Mouse (Mus musculus) limb, embryonic 14.5 days (tissue): ENCODE data around the gene Mb. TPM values are rescaled to one million over a fixed set of nuclear protein-coding genes. Genes with fewer than 3 reads are reported as not detected.
"Not testable (repeated sequence)": the region's sequence is repeated elsewhere in the genome, so short reads cannot be mapped to it uniquely, and the experiment has no call there.

Experiments
- ATAC-seq: fragments of 200-750 bp; cut with Nextera tagmentation; 2 replicates; pipeline ENCODE4 v1.8.0; 2017; ENCODE audit warnings: low read depth, moderate number of reproducible peaks, moderate TSS enrichment; ENCODE audit not compliant: low FRiP score
- DNase-seq: peaks from one replicate; pipeline ENCODE4 v3.0.0-alpha.2; 2015; ENCODE audit warnings: low spot score
- H3K27ac ChIP-seq: fragments of 300-500 bp; sonication (generic); replicated peaks from 2 replicates; pipeline ENCODE4 v1.5.1; 2014; ENCODE audit warnings: low read depth, mild to moderate bottlenecking, low read length, moderate library complexity, mixed read lengths
- H3K27me3 ChIP-seq: fragments of 300-500 bp; sonication (generic); 2 replicates; pipeline ENCODE4 v1.6.1; 2014; ENCODE audit warnings: low read length, mixed read lengths; ENCODE audit not compliant: control insufficient read depth, insufficient read depth
- H3K36me3 ChIP-seq: fragments of 300-500 bp; sonication (generic); 2 replicates; pipeline ENCODE4 v1.6.1; 2014; ENCODE audit warnings: mild to moderate bottlenecking, low read length, moderate library complexity, mixed read lengths; ENCODE audit not compliant: control insufficient read depth, insufficient read depth
- H3K4me1 ChIP-seq: fragments of 300-500 bp; sonication (generic); 2 replicates; pipeline ENCODE4 v1.6.1; 2014; ENCODE audit warnings: antibody characterized with exemption, low read length, mixed read lengths; ENCODE audit not compliant: control insufficient read depth, insufficient read depth
- H3K4me2 ChIP-seq: fragments of 300-500 bp; sonication (generic); replicated peaks from 2 replicates; pipeline ENCODE4 v1.6.1; 2014; ENCODE audit warnings: low read depth, mild to moderate bottlenecking, low read length, moderate library complexity; ENCODE audit not compliant: severe bottlenecking
- H3K4me3 ChIP-seq: fragments of 300-500 bp; sonication (generic); replicated peaks from 2 replicates; pipeline ENCODE4 v1.5.1; 2014; ENCODE audit warnings: low read length
- H3K9ac ChIP-seq: fragments of 300-500 bp; sonication (generic); 2 replicates; pipeline ENCODE4 v1.6.1; 2014; ENCODE audit warnings: mild to moderate bottlenecking, low read depth, low read length, moderate library complexity; ENCODE audit not compliant: severe bottlenecking
- H3K9me3 ChIP-seq: fragments of 300-500 bp; sonication (generic); 2 replicates; pipeline ENCODE4 v1.6.1; 2016; ENCODE audit warnings: low read length; ENCODE audit not compliant: control insufficient read depth
- POLR2A ChIP-seq: fragments of 200-500 bp; IDR thresholded peaks from 2 replicates; pipeline ENCODE4 v1.8.0; 2012; ENCODE audit warnings: inconsistent platforms, mild to moderate bottlenecking, moderate library complexity, borderline replicate concordance; ENCODE audit not compliant: insufficient read depth, insufficient read length; ENCODE audit errors: extremely low read depth
- WGBS: fragments of 180-500 bp; shearing (Covaris S2); extraction: QIAGEN DNeasy Blood & Tissue Kit; methylation state at CpG from one replicate; pipeline ENCODE4 v1.1.7; 2014; 5-methylcytosine and 5-hydroxymethylcytosine counted together
- polyA plus RNA-seq, 2 experiments: library from polyadenylated mRNA; depleted of rRNA in 1 of 2; stranded (reverse) in 1 of 2; unstranded in 1 of 2; fragments of >200 nt; fragmentation: Nextera tagmentation in 1 of 2; extraction: Ambion mirVana in 1 of 2; gene quantifications; 2 replicates each; pipeline versions ENCODE4 v1.2.1 to v1.2.3; 2012 to 2014

Gene Mb
- polyA plus RNA-seq, 2 experiments: 10.4 to 12.0 TPM

- WGBS: 86% methylated on average over 6 of the region's 6 CpGs
- Histone ChIP-seq H3K27me3 (no peaks in the 10 kb centered on the region), H3K9ac (no peak overlapping the region), H3K4me1 (0 out of 2 replicates have a peak, but pooled peaks cover 3% of the 10 kb centered on the region), H3K27ac (no peak overlapping the region), H3K36me3 (no peaks in the 10 kb centered on the region), H3K4me2 (no peak overlapping the region), H3K4me3 (no peak overlapping the region), H3K9me3 (no peaks in the 10 kb centered on the region)
- DNase-seq (no peak), ATAC-seq (no peak)
- no peak for TF ChIP-seq POLR2A
Observed at GRCm38 (mm10) chr15:77066233-77066632, 15.8 kb upstream of the Mb start.

- H3K4me2 ChIP-seq: no peak overlapping the region
- WGBS: 87% methylated on average over 6 of the region's 6 CpGs
- H3K27ac ChIP-seq: no peak overlapping the region
- H3K4me1 ChIP-seq: no peaks in the 10 kb centered on the region
- no peak for TF ChIP-seq POLR2A
- ATAC-seq (no peak), DNase-seq (no peak)
- H3K27me3 ChIP-seq: no peaks in the 10 kb centered on the region
- no peaks in the 10 kb centered on the region for H3K36me3 ChIP-seq
- H3K9ac ChIP-seq: no peak overlapping the region
- H3K4me3 ChIP-seq: no peak overlapping the region
- H3K9me3 ChIP-seq: no peaks in the 10 kb centered on the region
Observed at GRCm38 (mm10) chr15:77065259-77065852, 14.9 kb upstream of the Mb start.

GRCm38 (mm10) chr15:77062746-77063145, 12.3 kb upstream of the Mb start:
- no peak for DNase-seq
- TF ChIP-seq POLR2A: no peak
- H3K9me3 ChIP-seq: 0 out of 2 replicates have a peak, but pooled peaks cover 3% of the 10 kb centered on the region
- H3K27ac ChIP-seq: no peak overlapping the region
- no peak overlapping the region for H3K4me2 ChIP-seq
- no peak overlapping the region for H3K4me3 ChIP-seq
- ATAC-seq: no peak
- no peaks in the 10 kb centered on the region for H3K27me3 ChIP-seq
- no peaks in the 10 kb centered on the region for H3K4me1 ChIP-seq
- no peak overlapping the region for H3K9ac ChIP-seq
- no peaks in the 10 kb centered on the region for H3K36me3 ChIP-seq

- H3K9me3 ChIP-seq, H3K4me1 ChIP-seq, H3K9ac ChIP-seq, H3K27ac ChIP-seq, ATAC-seq, DNase-seq, H3K27me3 ChIP-seq, H3K4me3 ChIP-seq, H3K4me2 ChIP-seq, H3K36me3 ChIP-seq: not testable (repeated sequence)
- 78% methylated on average over 4 of the region's 4 CpGs for WGBS
Observed at GRCm38 (mm10) chr15:77059416-77059815, 8.9 kb upstream of the Mb start.

- no peak for DNase-seq
- no peaks in the 10 kb centered on the region for H3K27me3 ChIP-seq
- no peak overlapping the region for H3K4me3 ChIP-seq
- H3K9me3 ChIP-seq: 0 out of 2 replicates have a peak, but pooled peaks cover 3% of the 10 kb centered on the region
- H3K4me1 ChIP-seq: no peaks in the 10 kb centered on the region; the same call in 1 of the 2 replicates
- H3K36me3 ChIP-seq: no peaks in the 10 kb centered on the region
- H3K9ac ChIP-seq: no peak overlapping the region
- H3K4me2 ChIP-seq: no peak overlapping the region
- no peak overlapping the region for H3K27ac ChIP-seq
- TF ChIP-seq POLR2A: no peak
- ATAC-seq: no peak
Observed at GRCm38 (mm10) chr15:77058566-77058965, 8.1 kb upstream of the Mb start.

- no peaks in the 10 kb centered on the region for H3K27me3 ChIP-seq
- H3K27ac ChIP-seq: no peak overlapping the region
- no peaks in the 10 kb centered on the region; the same call in 1 of the 2 replicates for H3K4me1 ChIP-seq
- no peak overlapping the region for H3K4me2 ChIP-seq
- no peak for TF ChIP-seq POLR2A
- ATAC-seq (no peak), DNase-seq (no peak)
- 0 out of 2 replicates have a peak, but pooled peaks cover 3% of the 10 kb centered on the region for H3K9me3 ChIP-seq
- H3K36me3 ChIP-seq: no peaks in the 10 kb centered on the region
- H3K9ac ChIP-seq: no peak overlapping the region
- 50% methylated on average over 3 of the region's 3 CpGs for WGBS
- H3K4me3 ChIP-seq: no peak overlapping the region
Observed at GRCm38 (mm10) chr15:77056791-77057051, 6.3 kb upstream of the Mb start.
